ENCODE assay signal across 8 mouse cellular contexts in the genomic region with DNA sequence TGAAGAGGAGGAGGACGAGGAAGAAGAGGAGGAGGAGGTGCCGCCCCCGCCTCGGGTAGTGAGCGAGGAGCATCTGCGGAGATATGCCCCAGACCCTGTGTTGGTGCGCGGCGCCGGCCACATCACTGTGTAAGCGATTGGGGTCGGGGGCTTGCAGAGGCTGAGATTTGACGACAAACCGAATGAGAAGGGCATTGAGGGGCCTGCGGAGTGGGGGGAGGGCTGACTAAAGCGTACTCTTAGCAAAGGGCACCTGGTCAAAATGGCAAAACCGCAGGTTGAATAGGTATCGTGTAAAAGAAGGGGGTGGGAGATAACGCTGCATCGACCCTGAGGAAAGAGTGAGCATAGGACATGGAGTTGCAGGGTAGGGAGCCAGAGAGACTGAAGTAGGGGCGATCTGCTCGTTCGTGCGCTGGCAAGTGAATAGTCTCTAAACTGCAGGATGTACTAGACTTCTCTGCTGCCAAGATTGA. TPM values are rescaled to one million over a fixed set of nuclear protein-coding genes. Genes with fewer than 3 reads are reported as not detected.
A peak's percentile ranks its signal among the peaks of the same experiment; 100 is the strongest.
DNase-seq lines count a peak whose midpoint lies in the region; ATAC-seq and TF ChIP-seq lines count a peak whose summit lies in the region.

No protein-coding gene starts in this region.

- peak overlapping the region; percentile 53 for H3K4me3 ChIP-seq in lung, postnatal 0 days (ENCODE audit: low read depth, low read length)
- peak overlapping the region; percentile 55 for H3K4me3 ChIP-seq in embryonic facial prominence, embryonic 13.5 days
- H3K4me3 ChIP-seq in midbrain, embryonic 12.5 days: peak overlapping the region; percentile 59

- peak; percentile 58 for ATAC-seq in cerebellum, adult (ENCODE audit: insufficient number of reproducible peaks, low FRiP score, low TSS enrichment)
- ATAC-seq in lung, postnatal 0 days: peak; percentile 21; the same call in 1 of the 2 replicates
- ATAC-seq in embryonic facial prominence, embryonic 13.5 days (ENCODE audit: insufficient number of reproducible peaks, insufficient read depth, low FRiP score, low TSS enrichment, low read depth): 0 out of 2 replicates have a peak, but pooled peaks have one; percentile 43
- peak; percentile 41 for ATAC-seq in inflammation-experienced regulatory T-cells, adult 6 months
- peak; percentile 81 for ATAC-seq in midbrain, embryonic 12.5 days (ENCODE audit: low FRiP score, low read depth)

- no peak for TF ChIP-seq EP300 in lung, postnatal 0 days (IDR thresholded peaks at IDR 0.05)

- no peak for TF ChIP-seq CTCF in lung, postnatal 0 days (IDR thresholded peaks at IDR 0.05)

- peak overlapping the region; percentile 68 for H3K4me2 ChIP-seq in lung, postnatal 0 days (replicated peaks; ENCODE audit: low read depth, low read length)
- peak overlapping the region; percentile 57 for H3K4me2 ChIP-seq in embryonic facial prominence, embryonic 13.5 days
- peak overlapping the region; percentile 51 for H3K4me2 ChIP-seq in midbrain, embryonic 12.5 days (replicated peaks)

- no peak for DNase-seq in cerebellum, adult 11-12 months
- DNase-seq in lung, postnatal 0 days (ENCODE audit: low spot score): no peak
- no peak for DNase-seq in lung, postnatal 36 days
- no peak for DNase-seq in urinary bladder, adult 2 months (ENCODE audit: low spot score)

- no peaks in the 10 kb centered on the region for H3K4me1 ChIP-seq in lung, postnatal 0 days (ENCODE audit: insufficient read depth, low read depth, low read length)
- no peaks in the 10 kb centered on the region for H3K4me1 ChIP-seq in embryonic facial prominence, embryonic 13.5 days
- no peaks in the 10 kb centered on the region for H3K4me1 ChIP-seq in midbrain, embryonic 12.5 days

- no peaks in the 10 kb centered on the region for H3K36me3 ChIP-seq in lung, postnatal 0 days (ENCODE audit: insufficient read depth, low read length)
- H3K36me3 ChIP-seq in embryonic facial prominence, embryonic 13.5 days: no peaks in the 10 kb centered on the region
- H3K36me3 ChIP-seq in midbrain, embryonic 12.5 days: no peaks in the 10 kb centered on the region

- 10% methylated on average over 24 of the region's 24 CpGs for WGBS in lung, postnatal 0 days
- 13% methylated on average over 24 of the region's 24 CpGs for WGBS in embryonic facial prominence, embryonic 13.5 days
- WGBS in midbrain, embryonic 12.5 days: 14% methylated on average over 24 of the region's 24 CpGs

- H3K9me3 ChIP-seq in lung, postnatal 0 days (ENCODE audit: low read length): no peaks in the 10 kb centered on the region
- no peaks in the 10 kb centered on the region for H3K9me3 ChIP-seq in embryonic facial prominence, embryonic 13.5 days
- H3K9me3 ChIP-seq in midbrain, embryonic 12.5 days: no peaks in the 10 kb centered on the region

- H3K9ac ChIP-seq in lung, postnatal 0 days (replicated peaks; ENCODE audit: low read depth): no peak overlapping the region
- H3K9ac ChIP-seq in embryonic facial prominence, embryonic 13.5 days: peak overlapping the region; percentile 74
- H3K9ac ChIP-seq in midbrain, embryonic 12.5 days (replicated peaks): peak overlapping the region; percentile 75

- H3K27ac ChIP-seq in lung, postnatal 0 days (ENCODE audit: low read length): no peak overlapping the region
- no peak overlapping the region for H3K27ac ChIP-seq in embryonic facial prominence, embryonic 13.5 days
- H3K27ac ChIP-seq in midbrain, embryonic 12.5 days (replicated peaks): peak overlapping the region; percentile 46

- peaks cover 2% of the 10 kb centered on the region; the same call in 1 of the 2 replicates for H3K27me3 ChIP-seq in lung, postnatal 0 days (replicated peaks; ENCODE audit: insufficient read depth, low read length)
- H3K27me3 ChIP-seq in embryonic facial prominence, embryonic 13.5 days: peaks cover 55% of the 10 kb centered on the region
- H3K27me3 ChIP-seq in midbrain, embryonic 12.5 days: peaks cover 48% of the 10 kb centered on the region

RNA-seq across cellular contexts. Expression of gene Chic1, which starts 0.5 kb away (rescaled TPM):
- polyA plus RNA-seq in lung, postnatal 0 days (2015; fragmentation: Nextera tagmentation; extraction: Ambion mirVana): 0.66 and 1.0 TPM in 2 replicates
- polyA plus RNA-seq in embryonic facial prominence, embryonic 13.5 days (2015; fragmentation: Nextera tagmentation; extraction: Ambion mirVana): 4.2 and 4.4 TPM in 2 replicates
- polyA plus RNA-seq in inflammation-experienced regulatory T-cells, adult 6 months (2017; shearing (Covaris generic)): 1 to 10 TPM; 2.5 to 5.4 (median 4.1) TPM
- polyA plus RNA-seq in midbrain, embryonic 12.5 days (2016; fragmentation: Nextera tagmentation; extraction: Ambion mirVana): 7.5 and 8.1 TPM in 2 replicates
- 3.4 and 3.8 TPM in 2 replicates for polyA plus RNA-seq in urinary bladder, adult 2 months (2012; rRNA removed)

RNA-seq across cellular contexts. Expression of gene Cdx4, which starts 35.6 kb away (rescaled TPM):
- polyA plus RNA-seq in lung, postnatal 0 days (2015; fragmentation: Nextera tagmentation; extraction: Ambion mirVana): not detected in 2 replicates
- not detected in 2 replicates for polyA plus RNA-seq in embryonic facial prominence, embryonic 13.5 days (2015; fragmentation: Nextera tagmentation; extraction: Ambion mirVana)
- not detected for polyA plus RNA-seq in inflammation-experienced regulatory T-cells, adult 6 months (2017; shearing (Covaris generic))
- polyA plus RNA-seq in midbrain, embryonic 12.5 days (2016; fragmentation: Nextera tagmentation; extraction: Ambion mirVana): not detected in 2 replicates
- polyA plus RNA-seq in urinary bladder, adult 2 months (2012; rRNA removed): not detected in 2 replicates

RNA-seq across cellular contexts. Expression of gene Tsx, which starts 57.5 kb away (rescaled TPM):
- polyA plus RNA-seq in lung, postnatal 0 days (2015; fragmentation: Nextera tagmentation; extraction: Ambion mirVana): 0.35 and 0.39 TPM in 2 replicates
- 0.53 and 0.80 TPM in 2 replicates for polyA plus RNA-seq in embryonic facial prominence, embryonic 13.5 days (2015; fragmentation: Nextera tagmentation; extraction: Ambion mirVana)
- under 1 TPM in 2 of 3 experiments, not detected in 1; 0.85 to 0.91 TPM for polyA plus RNA-seq in inflammation-experienced regulatory T-cells, adult 6 months (2017; shearing (Covaris generic))
- polyA plus RNA-seq in midbrain, embryonic 12.5 days (2016; fragmentation: Nextera tagmentation; extraction: Ambion mirVana): 0.31 and 0.79 TPM in 2 replicates
- 1.3 TPM in 2 replicates for polyA plus RNA-seq in urinary bladder, adult 2 months (2012; rRNA removed)

Comparison
In these comparisons a context has a peak if more than half of its experiments do, and no peak if none do; other contexts are left out.
1. ATAC-seq: peak in every context shown above with its lines; median percentile 81 in midbrain, embryonic 12.5 days; 58 in cerebellum, adult; 43 in embryonic facial prominence, embryonic 13.5 days; 41 in inflammation-experienced regulatory T-cells, adult 6 months; 21 in lung, postnatal 0 days.